ENCODE assay signal across 21 mouse cellular contexts in the genomic region with DNA sequence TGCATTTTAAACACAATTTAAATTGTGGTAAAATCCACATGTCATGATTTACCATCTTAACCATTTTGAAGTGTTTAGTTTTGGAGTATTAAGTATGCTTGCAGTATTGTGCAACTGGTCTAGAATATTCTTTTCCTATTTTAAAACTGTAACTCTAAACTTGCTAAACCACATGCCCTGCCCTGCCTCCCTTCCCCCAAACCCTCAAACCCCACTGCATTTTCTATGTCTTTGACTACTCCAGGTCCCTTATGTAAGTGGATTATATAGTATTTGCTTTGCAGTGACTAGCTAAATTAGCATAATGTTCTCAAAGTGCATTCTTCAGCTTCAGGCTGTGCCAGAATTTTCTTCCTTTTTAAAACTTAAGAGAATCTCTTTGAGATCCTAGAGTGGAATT.
A peak's percentile ranks its signal among the peaks of the same experiment; 100 is the strongest.
DNase-seq lines count a peak whose midpoint lies in the region; ATAC-seq and TF ChIP-seq lines count a peak whose summit lies in the region.
"Had no signal": no experiment of that assay in that cellular context is flagged by ENCODE, and none has a peak within 500 bp of the region (broad histone marks: within the 10 kb centered on the region; RNA-seq: fewer than 3 reads in every experiment).

No protein-coding gene starts in this region.

- H3K4me2 ChIP-seq in stomach, embryonic 14.5 days (replicated peaks; ENCODE audit: low read depth, low read length) = no peak overlapping the region
- H3K4me2 ChIP-seq in stomach, postnatal 0 days (replicated peaks; ENCODE audit: low read depth) = no peak overlapping the region
- no peak overlapping the region for H3K4me2 ChIP-seq in lung, embryonic 16.5 days (ENCODE audit: low read depth, low read length)
- H3K4me2 ChIP-seq: hindbrain, embryonic 13.5 days; liver, embryonic 11.5 days; midbrain, embryonic 12.5 days; neural tube, embryonic 13.5 days had no signal

- TF ChIP-seq EP300 in stomach, postnatal 0 days (optimal IDR thresholded peaks at IDR 0.05) = no peak

- 0 out of 2 replicates have a peak, but pooled peaks cover 2% of the 10 kb centered on the region for H3K4me1 ChIP-seq in stomach, embryonic 14.5 days (ENCODE audit: control insufficient read depth, insufficient read depth, low read length)
- no peaks in the 10 kb centered on the region for H3K4me1 ChIP-seq in stomach, postnatal 0 days (replicated peaks; ENCODE audit: control insufficient read depth, insufficient read depth)
- peaks cover 11% of the 10 kb centered on the region for H3K4me1 ChIP-seq in lung, embryonic 16.5 days (replicated peaks; ENCODE audit: control insufficient read depth, insufficient read depth, low read length)
- peaks cover 9% of the 10 kb centered on the region for H3K4me1 ChIP-seq in limb, embryonic 10.5 days
- H3K4me1 ChIP-seq: hindbrain, embryonic 13.5 days; midbrain, embryonic 12.5 days; neural tube, embryonic 13.5 days had no signal

- H3K27me3 ChIP-seq in stomach, embryonic 14.5 days (ENCODE audit: control insufficient read depth, insufficient read depth, low read length) = no peaks in the 10 kb centered on the region
- no peaks in the 10 kb centered on the region for H3K27me3 ChIP-seq in stomach, postnatal 0 days (ENCODE audit: control insufficient read depth, insufficient read depth, low read length)
- no peaks in the 10 kb centered on the region for H3K27me3 ChIP-seq in lung, embryonic 16.5 days (ENCODE audit: control insufficient read depth, insufficient read depth, low read depth, low read length)
- no peaks in the 10 kb centered on the region for H3K27me3 ChIP-seq in limb, embryonic 10.5 days (ENCODE audit: low read depth, poor library complexity, severe bottlenecking)
- H3K27me3 ChIP-seq: heart, embryonic 12.5 days; hindbrain, embryonic 13.5 days; midbrain, embryonic 12.5 days; neural tube, embryonic 13.5 days had no signal

- no peaks in the 10 kb centered on the region for H3K9me3 ChIP-seq in stomach, embryonic 14.5 days (ENCODE audit: control insufficient read depth, low read depth, low read length)
- no peaks in the 10 kb centered on the region for H3K9me3 ChIP-seq in stomach, postnatal 0 days (ENCODE audit: control insufficient read depth, low read length)
- no peaks in the 10 kb centered on the region for H3K9me3 ChIP-seq in lung, embryonic 16.5 days (ENCODE audit: control insufficient read depth, low read length)
- H3K9me3 ChIP-seq in limb, embryonic 10.5 days (replicated peaks) = no peaks in the 10 kb centered on the region
- H3K9me3 ChIP-seq: hindbrain, embryonic 13.5 days; midbrain, embryonic 12.5 days; neural tube, embryonic 13.5 days had no signal

- no peak overlapping the region for H3K9ac ChIP-seq in stomach, embryonic 14.5 days (replicated peaks; ENCODE audit: low read depth, low read length)
- H3K9ac ChIP-seq in stomach, postnatal 0 days (ENCODE audit: low read length) = no peak overlapping the region
- no peak overlapping the region for H3K9ac ChIP-seq in lung, embryonic 16.5 days (ENCODE audit: low read length)
- H3K9ac ChIP-seq: heart, embryonic 12.5 days; hindbrain, embryonic 13.5 days; midbrain, embryonic 12.5 days; neural tube, embryonic 13.5 days had no signal

- DNase-seq in heart, adult 11 months = peak; percentile 17
- no peak for DNase-seq in heart, postnatal 10 days
- no peak for DNase-seq in stomach, postnatal 0 days (ENCODE audit: low spot score)
- DNase-seq in telencephalon, adult 2 months (ENCODE audit: low read depth, low spot score) = peak; percentile 60
- DNase-seq in limb, embryonic 10.5 days (ENCODE audit: low spot score) = no peak
- DNase-seq in right cerebral cortex, postnatal 25 days = no peak
- DNase-seq: adrenal gland, adult 2 months; cerebellum, adult 9-10 months; kidney, adult 2 months; kidney, postnatal 14 days; thymus, postnatal 25 days had no signal

- intact Hi-C loops in heart, postnatal 10 days (cut with DNase I) = loop anchor here (5.0 kb wide), 1 partner anchor 148 kb away; no protein-coding TSS in a partner anchor

- no peak overlapping the region for H3K4me3 ChIP-seq in stomach, embryonic 14.5 days (ENCODE audit: low read depth, low read length)
- H3K4me3 ChIP-seq in stomach, postnatal 0 days (ENCODE audit: low read depth, low read length) = no peak overlapping the region
- H3K4me3 ChIP-seq in lung, embryonic 16.5 days (ENCODE audit: low read length) = no peak overlapping the region
- H3K4me3 ChIP-seq in limb, embryonic 10.5 days = no peak overlapping the region
- H3K4me3 ChIP-seq: heart, embryonic 12.5 days; hindbrain, embryonic 13.5 days; midbrain, embryonic 12.5 days; neural tube, embryonic 13.5 days had no signal

- 0 out of 2 replicates have a peak overlapping the region, but pooled peaks have one; percentile 33 for H3K27ac ChIP-seq in stomach, embryonic 14.5 days (ENCODE audit: low read length)
- H3K27ac ChIP-seq in stomach, postnatal 0 days (replicated peaks) = no peak overlapping the region
- peak overlapping the region; percentile 56; the same call in 1 of the 2 replicates for H3K27ac ChIP-seq in lung, embryonic 16.5 days (ENCODE audit: low read length)
- no peak overlapping the region for H3K27ac ChIP-seq in limb, embryonic 10.5 days
- H3K27ac ChIP-seq: hindbrain, embryonic 13.5 days; macrophage; midbrain, embryonic 12.5 days; neural tube, embryonic 13.5 days had no signal

- H3K36me3 ChIP-seq in stomach, embryonic 14.5 days (ENCODE audit: control insufficient read depth, insufficient read depth, low read length) = no peaks in the 10 kb centered on the region
- no peaks in the 10 kb centered on the region for H3K36me3 ChIP-seq in stomach, postnatal 0 days (ENCODE audit: control insufficient read depth, insufficient read depth, low read length)
- no peaks in the 10 kb centered on the region for H3K36me3 ChIP-seq in lung, embryonic 16.5 days (ENCODE audit: control insufficient read depth, insufficient read depth, low read length)
- H3K36me3 ChIP-seq in limb, embryonic 10.5 days = no peaks in the 10 kb centered on the region
- H3K36me3 ChIP-seq: heart, embryonic 12.5 days; hindbrain, embryonic 13.5 days; midbrain, embryonic 12.5 days; neural tube, embryonic 13.5 days had no signal

- no peak for ATAC-seq in stomach, embryonic 14.5 days (ENCODE audit: insufficient number of reproducible peaks, insufficient read depth, low FRiP score, low read depth)
- ATAC-seq in stomach, postnatal 0 days (ENCODE audit: low FRiP score, low TSS enrichment) = no peak
- ATAC-seq in lung, embryonic 16.5 days (ENCODE audit: low read depth) = peak; percentile 87
- ATAC-seq: forebrain, embryonic 14.5 days; inflammation-experienced regulatory T-cells, adult 6 months had no signal

- no peak for TF ChIP-seq CTCF in stomach, postnatal 0 days (IDR thresholded peaks at IDR 0.05; ENCODE audit: low read depth)

Comparison
In these comparisons a context has a peak if more than half of its experiments do, and no peak if none do; other contexts are left out.
1. DNase-seq: peak in heart, adult 11 months (single experiment) and telencephalon, adult 2 months (single experiment); none in heart, postnatal 10 days (0 of 2), stomach, postnatal 0 days (single experiment), limb, embryonic 10.5 days (single experiment) and right cerebral cortex, postnatal 25 days (single experiment).
2. H3K27ac ChIP-seq: peak in stomach, embryonic 14.5 days (single experiment) and lung, embryonic 16.5 days (single experiment); none in stomach, postnatal 0 days (single experiment) and limb, embryonic 10.5 days (single experiment).